Mouse (Mus musculus) liver, embryonic 12.5 days (tissue): ENCODE results near the gene Fam118b. TPM values are rescaled to one million over a fixed set of nuclear protein-coding genes. Genes with fewer than 3 reads are reported as not detected.

Experiments
- ATAC-seq: fragments of 200-750 bp; cut with Nextera tagmentation; 2 replicates; pipeline ENCODE4 v1.8.0; 2017; ENCODE audit warnings: moderate number of reproducible peaks, mild to moderate bottlenecking, moderate library complexity
- H3K27ac ChIP-seq: fragments of 300-500 bp; sonication (generic); 2 replicates; pipeline ENCODE4 v1.5.1; 2016; ENCODE audit warnings: mild to moderate bottlenecking
- H3K27me3 ChIP-seq: fragments of 300-500 bp; sonication (generic); replicated peaks from 2 replicates; pipeline ENCODE4 v1.6.1; 2016; ENCODE audit warnings: mild to moderate bottlenecking, moderate library complexity
- H3K36me3 ChIP-seq: fragments of 300-500 bp; sonication (generic); 2 replicates; pipeline ENCODE4 v1.6.1; 2016; ENCODE audit warnings: mild to moderate bottlenecking, moderate library complexity
- H3K4me1 ChIP-seq: fragments of 300-500 bp; sonication (generic); 2 replicates; pipeline ENCODE4 v1.6.1; 2016
- H3K4me2 ChIP-seq: fragments of 300-500 bp; sonication (generic); 2 replicates; pipeline ENCODE4 v1.6.1; 2016; ENCODE audit warnings: mild to moderate bottlenecking, moderate library complexity
- H3K4me3 ChIP-seq: fragments of 300-500 bp; sonication (generic); 2 replicates; pipeline ENCODE4 v1.5.1; 2016; ENCODE audit warnings: mild to moderate bottlenecking, moderate library complexity
- H3K9ac ChIP-seq: fragments of 300-500 bp; sonication (generic); 2 replicates; pipeline ENCODE4 v1.6.1; 2016; ENCODE audit warnings: mild to moderate bottlenecking, moderate library complexity
- H3K9me3 ChIP-seq: fragments of 300-500 bp; sonication (generic); replicated peaks from 2 replicates; pipeline ENCODE4 v1.6.1; 2016; ENCODE audit warnings: mild to moderate bottlenecking, moderate library complexity
- WGBS: fragments of 180-500 bp; shearing (Covaris S2); methylation state at CpG from one replicate; pipeline ENCODE4 v1.1.7; 2016; ENCODE audit not compliant: insufficient replicate concordance; 5-methylcytosine and 5-hydroxymethylcytosine counted together
- polyA plus RNA-seq: library from polyadenylated mRNA; unstranded; fragments of >200 nt; fragmentation: Nextera tagmentation; extraction: Ambion mirVana; gene quantifications from 2 replicates; pipeline ENCODE4 v1.2.1, GENCODE M21; 2016

Gene Fam118b
- polyA plus RNA-seq, 1 experiment from 2014 or later: 19.4 TPM

DNA sequence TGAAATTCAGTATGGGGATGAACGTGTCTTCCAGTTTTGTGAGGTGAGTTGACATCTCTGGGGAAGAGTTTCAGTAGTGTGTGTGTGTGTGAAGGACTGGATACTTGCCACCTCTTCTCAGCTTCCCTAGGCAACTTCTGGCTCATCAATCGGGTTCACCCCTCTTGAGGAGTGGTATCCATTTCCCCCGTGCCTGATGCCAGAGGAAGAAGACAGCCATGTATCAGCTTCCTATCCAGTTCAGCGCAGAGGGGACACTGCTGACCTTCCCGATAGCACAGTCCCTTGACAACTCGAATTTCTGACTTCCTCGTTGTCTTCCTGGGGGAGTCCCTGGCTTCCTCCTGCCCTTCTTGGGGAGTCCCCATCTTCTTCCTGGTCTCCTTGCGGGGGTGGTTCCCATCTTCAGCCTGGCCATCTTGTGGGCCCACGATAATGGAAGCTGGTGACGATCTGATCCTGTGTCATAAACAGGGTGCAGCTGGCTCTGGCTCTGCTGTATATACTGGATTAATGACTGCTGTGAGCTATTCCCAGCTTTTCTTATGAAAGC, 80.2 kb downstream of the Fam118b start:
- 77% methylated on average over 10 of the region's 10 CpGs for WGBS

DNA sequence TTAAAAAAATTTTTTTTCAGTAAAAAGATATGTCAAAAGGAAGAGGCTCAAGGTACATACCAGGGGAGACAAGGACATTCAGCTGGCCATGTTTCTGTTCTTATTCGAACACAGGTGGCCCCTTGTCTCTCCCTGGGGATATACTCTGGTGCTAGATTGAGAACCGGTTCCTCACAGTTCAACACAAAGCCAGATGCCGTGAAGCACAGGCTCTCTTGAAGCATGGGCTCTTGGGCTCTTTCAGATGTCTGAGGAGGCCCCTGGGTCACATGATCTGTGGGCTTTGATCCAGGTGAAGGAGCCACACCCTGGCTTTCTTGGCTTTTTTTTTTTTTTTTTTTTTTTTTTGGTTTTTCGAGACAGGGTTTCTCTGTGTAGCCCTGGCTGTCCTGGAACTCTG, 81.2 kb downstream of the Fam118b start:
- 71% methylated on average over 4 of the region's 4 CpGs for WGBS
- H3K27me3 ChIP-seq: no peaks in the 10 kb centered on the region
- no peaks in the 10 kb centered on the region for H3K4me1 ChIP-seq
- no peak overlapping the region for H3K9ac ChIP-seq
- H3K27ac ChIP-seq: no peak overlapping the region
- no peak overlapping the region for H3K4me3 ChIP-seq
- no peak overlapping the region for H3K4me2 ChIP-seq
- no peaks in the 10 kb centered on the region for H3K9me3 ChIP-seq
- H3K36me3 ChIP-seq: peaks cover 42% of the 10 kb centered on the region
- ATAC-seq: no peak

More for the DNA sequence above, 80.2 kb downstream of the Fam118b start:
- no peak overlapping the region for H3K4me2 ChIP-seq
- H3K9ac ChIP-seq: no peak overlapping the region
- ATAC-seq: no peak
- H3K36me3 ChIP-seq: peaks cover 45% of the 10 kb centered on the region
- H3K9me3 ChIP-seq: no peaks in the 10 kb centered on the region
- no peaks in the 10 kb centered on the region for H3K27me3 ChIP-seq
- no peak overlapping the region for H3K4me3 ChIP-seq
- H3K27ac ChIP-seq: no peak overlapping the region
- no peaks in the 10 kb centered on the region for H3K4me1 ChIP-seq

DNA sequence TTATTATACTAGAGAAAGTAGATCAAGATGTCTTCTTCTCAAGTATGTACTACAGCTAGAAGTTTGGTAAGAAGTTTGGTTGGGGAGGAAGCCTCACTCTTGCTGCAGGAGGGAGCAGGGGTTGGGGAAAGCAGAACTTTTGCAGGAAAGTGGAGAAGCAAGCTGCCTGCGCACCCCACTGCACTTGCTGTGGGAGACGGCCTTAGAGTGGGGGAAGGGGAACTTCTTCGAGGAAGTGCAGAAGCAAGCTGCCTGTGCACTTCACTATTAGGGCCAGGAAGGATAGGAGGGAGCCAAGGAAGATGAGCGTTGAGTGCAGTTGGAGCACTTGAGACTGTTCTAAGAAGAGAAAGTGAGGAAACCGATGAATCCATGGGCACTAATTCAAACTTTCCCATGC, 84.2 kb downstream of the Fam118b start:
- no peak for ATAC-seq
- Histone ChIP-seq H3K27ac (no peak overlapping the region), H3K9me3 (no peaks in the 10 kb centered on the region), H3K27me3 (no peaks in the 10 kb centered on the region), H3K4me1 (no peaks in the 10 kb centered on the region), H3K9ac (no peak overlapping the region), H3K4me3 (no peak overlapping the region), H3K36me3 (peaks cover 17% of the 10 kb centered on the region), H3K4me2 (no peak overlapping the region)
- 27% methylated on average over 5 of the region's 5 CpGs for whole genome bisulfite sequencing

GRCm38 (mm10) chr9:35182832-35183231, 84.8 kb downstream of the Fam118b start:
- Histone ChIP-seq H3K4me2 (no peak overlapping the region), H3K36me3 (peaks cover 11% of the 10 kb centered on the region), H3K9me3 (no peaks in the 10 kb centered on the region), H3K4me3 (no peak overlapping the region), H3K9ac (no peak overlapping the region), H3K4me1 (no peaks in the 10 kb centered on the region), H3K27me3 (no peaks in the 10 kb centered on the region), H3K27ac (no peak overlapping the region)
- 45% methylated on average over 2 of the region's 2 CpGs for WGBS
- no peak for ATAC-seq

DNA sequence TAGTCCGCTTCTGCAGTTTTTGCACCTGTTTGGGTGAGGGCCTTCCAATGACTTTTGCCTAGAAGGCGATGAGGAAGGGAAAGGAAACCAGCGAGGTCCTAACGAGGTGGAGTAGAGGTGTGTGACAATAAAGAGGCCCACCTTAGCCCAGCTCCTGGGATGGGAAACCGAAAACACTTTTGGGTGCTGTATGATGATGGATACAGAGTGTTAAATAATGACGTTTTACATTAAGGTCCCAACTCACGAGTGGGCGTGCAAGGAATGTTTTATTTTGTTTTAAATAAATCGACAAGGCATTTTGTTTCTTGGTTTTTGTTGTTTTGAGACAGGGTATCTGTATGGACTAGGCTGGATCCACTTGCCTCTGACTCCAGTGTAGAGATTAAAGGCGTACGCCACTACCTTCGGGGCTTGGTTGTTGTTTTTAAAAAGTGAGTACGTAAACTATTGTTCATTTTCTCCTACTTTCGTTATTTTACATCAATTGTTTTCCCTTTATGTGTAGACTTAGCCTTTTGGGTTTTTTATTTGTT, 91.4 kb downstream of the Fam118b start:
- 44% methylated on average over 14 of the region's 14 CpGs for WGBS
- Histone ChIP-seq H3K4me1 (peaks cover 37% of the 10 kb centered on the region), H3K4me2 (peak overlapping the region; percentile 74), H3K27me3 (no peaks in the 10 kb centered on the region), H3K9ac (peak overlapping the region; percentile 70), H3K36me3 (peaks cover 5% of the 10 kb centered on the region), H3K9me3 (no peaks in the 10 kb centered on the region), H3K4me3 (peak overlapping the region; percentile 68), H3K27ac (peak overlapping the region; percentile 84)
- no peak for ATAC-seq

GRCm38 (mm10) chr9:35175251-35176123, 92.1 kb downstream of the Fam118b start, which contains the start of gene Dcps:
Gene Dcps (minus strand): TSS chr9:35176061.
- peak within 1 kb of the TSS; percentile 70 for H3K9ac ChIP-seq
- peaks cover 37% of the 10 kb centered on the region for H3K4me1 ChIP-seq
- no peaks in the 10 kb centered on the region for H3K27me3 ChIP-seq
- peak within 1 kb of the TSS; percentile 68 for H3K4me3 ChIP-seq
- peak within 1 kb of the TSS; percentile 74 for H3K4me2 ChIP-seq
- WGBS: under 1% methylated on average over 38 of the region's 38 CpGs
- H3K27ac ChIP-seq: peak within 1 kb of the TSS; percentile 84
- H3K36me3 ChIP-seq: peaks cover 12% of the 10 kb centered on the region
- H3K9me3 ChIP-seq: no peaks in the 10 kb centered on the region
- ATAC-seq: peak; percentile 98

DNA sequence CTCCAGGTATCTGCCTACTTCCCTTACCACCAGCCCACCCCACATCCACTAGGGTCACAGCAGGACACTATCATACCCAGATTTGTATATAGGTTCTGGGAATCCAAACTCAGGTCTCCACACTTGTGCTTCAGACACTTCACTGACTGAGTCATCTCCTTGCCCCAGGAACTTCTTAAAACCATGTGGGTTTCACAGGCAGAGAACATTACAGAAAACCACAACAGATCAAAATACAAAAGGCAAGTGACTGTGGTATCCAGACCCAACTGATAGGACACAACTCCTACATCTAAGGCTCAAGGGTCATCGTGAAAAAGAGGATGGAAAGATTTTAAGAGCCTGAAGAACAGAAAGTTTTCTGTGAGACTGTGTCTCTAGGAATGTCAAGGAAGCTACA, 94.3 kb downstream of the Fam118b start:
- Histone ChIP-seq H3K9me3 (no peaks in the 10 kb centered on the region), H3K9ac (no peak overlapping the region), H3K4me3 (no peak overlapping the region), H3K4me2 (no peak overlapping the region), H3K27me3 (no peaks in the 10 kb centered on the region), H3K27ac (no peak overlapping the region), H3K36me3 (peaks cover 33% of the 10 kb centered on the region), H3K4me1 (peaks cover 37% of the 10 kb centered on the region)
- no peak for ATAC-seq
- 55% methylated on average over 1 of the region's 1 CpGs for WGBS

DNA sequence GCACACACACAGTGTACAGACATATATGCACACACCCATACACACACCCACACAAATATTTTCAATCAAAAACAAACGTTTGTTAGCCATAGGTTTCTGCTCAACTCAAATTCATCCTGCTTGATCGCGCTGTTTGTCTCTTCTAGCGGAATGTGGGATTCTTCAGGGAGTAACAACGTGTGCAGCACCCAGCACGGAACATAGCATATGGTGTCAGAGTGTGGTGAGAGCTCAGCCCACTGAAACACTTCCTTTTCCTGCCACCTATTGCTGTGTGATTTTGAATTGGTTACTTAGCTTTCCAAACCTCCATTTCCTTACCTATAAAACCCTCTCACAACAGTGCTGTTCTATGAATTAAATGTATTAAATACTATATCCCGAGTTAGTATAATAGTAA, 97.5 kb downstream of the Fam118b start:
- no peak overlapping the region for H3K4me3 ChIP-seq
- no peak for ATAC-seq

More for the DNA sequence above, 97.5 kb downstream of the Fam118b start:
- 79% methylated on average over 7 of the region's 7 CpGs for WGBS
- Histone ChIP-seq H3K9ac (no peak overlapping the region), H3K27me3 (no peaks in the 10 kb centered on the region), H3K4me2 (no peak overlapping the region), H3K27ac (no peak overlapping the region), H3K4me1 (peaks cover 34% of the 10 kb centered on the region), H3K36me3 (peaks cover 52% of the 10 kb centered on the region), H3K9me3 (no peaks in the 10 kb centered on the region)

Other genes with a start within 250 kb of the Fam118b start
- gene St3gal4, start 148.5 kb downstream of the Fam118b start, polyA plus RNA-seq: 27.9 and 30.1 TPM in 2 replicates
- 65.9 and 66.0 TPM in 2 replicates for gene Dcps, start 91.7 kb downstream of the Fam118b start, polyA plus RNA-seq
- 70.8 and 73.3 TPM in 2 replicates for gene Srpr, start 67.6 kb downstream of the Fam118b start, polyA plus RNA-seq
- gene Tirap, start 67.5 kb downstream of the Fam118b start, polyA plus RNA-seq: 6.6 TPM in 2 replicates
- gene Foxred1, start 56.8 kb downstream of the Fam118b start, polyA plus RNA-seq: 38.3 and 39.6 TPM in 2 replicates
- gene Rpusd4, start 60 bp upstream of the Fam118b start, polyA plus RNA-seq: 20.7 and 21.0 TPM in 2 replicates
- gene Cdon, start 153.3 kb upstream of the Fam118b start, polyA plus RNA-seq: 0.96 and 1.0 TPM in 2 replicates